Mouse (Mus musculus): ENCODE data around the gene Glud1. TPM values are rescaled to one million over a fixed set of nuclear protein-coding genes. Genes with fewer than 3 reads are reported as not detected.

Glud1 gene
- total and polyA plus RNA-seq, 3 experiments, result 57.1 to 125 (median 92.3) TPM

Other genes starting within 250 kb of the Glud1 start
- gene Anxa8, start 224.7 kb upstream of the Glud1 start, total RNA-seq (2012; rRNA removed), result not detected in 2 replicates
- not detected for gene Anxa8, start 224.7 kb upstream of the Glud1 start, polyA plus RNA-seq (2012; ENCODE audit: insufficient read depth in 1 of 2, insufficient read length in 2 of 2, low read depth in 1 of 2, low replicate concordance in 2 of 2, missing spikeins in 1 of 2)
- gene A630023A22Rik, start 208.0 kb upstream of the Glud1 start, total RNA-seq (2012; rRNA removed), result not detected in 2 replicates
- not detected for gene A630023A22Rik, start 208.0 kb upstream of the Glud1 start, polyA plus RNA-seq (2012; ENCODE audit: insufficient read depth in 1 of 2, insufficient read length in 2 of 2, low read depth in 1 of 2, low replicate concordance in 2 of 2, missing spikeins in 1 of 2)
- not detected in 2 replicates for gene Npy4r, start 158.2 kb upstream of the Glud1 start, total RNA-seq (2012; rRNA removed)
- not detected for gene Npy4r, start 158.2 kb upstream of the Glud1 start, polyA plus RNA-seq (2012; ENCODE audit: insufficient read depth in 1 of 2, insufficient read length in 2 of 2, low read depth in 1 of 2, low replicate concordance in 2 of 2, missing spikeins in 1 of 2)
- gene Gprin2, start 109.1 kb upstream of the Glud1 start, total RNA-seq (2012; rRNA removed), result under 0.01 and 0.03 TPM in 2 replicates
- under 1 TPM in 1 of 2 experiments, not detected in 1; 0.01 TPM for gene Gprin2, start 109.1 kb upstream of the Glud1 start, polyA plus RNA-seq (2012; ENCODE audit: insufficient read depth in 1 of 2, insufficient read length in 2 of 2, low read depth in 1 of 2, low replicate concordance in 2 of 2, missing spikeins in 1 of 2)
- not detected in 2 replicates for gene Syt15, start 91.1 kb upstream of the Glud1 start, total RNA-seq (2012; rRNA removed)
- under 1 TPM in 1 of 2 experiments, not detected in 1; 0.06 TPM for gene Syt15, start 91.1 kb upstream of the Glud1 start, polyA plus RNA-seq (2012; ENCODE audit: insufficient read depth in 1 of 2, insufficient read length in 2 of 2, low read depth in 1 of 2, low replicate concordance in 2 of 2, missing spikeins in 1 of 2)
- 7.9 and 9.2 TPM in 2 replicates for gene Shld2, start 234 bp upstream of the Glud1 start, total RNA-seq (2012; rRNA removed)
- 1 to 10 TPM in 1 of 2 experiments, not detected in 1; 7.0 TPM for gene Shld2, start 234 bp upstream of the Glud1 start, polyA plus RNA-seq (2012; ENCODE audit: insufficient read depth in 1 of 2, insufficient read length in 2 of 2, low read depth in 1 of 2, low replicate concordance in 2 of 2, missing spikeins in 1 of 2)
- not detected in 2 replicates for gene Fam25c, start 44.7 kb downstream of the Glud1 start, total RNA-seq (2012; rRNA removed)
- gene Fam25c, start 44.7 kb downstream of the Glud1 start, polyA plus RNA-seq (2012; ENCODE audit: insufficient read depth in 1 of 2, insufficient read length in 2 of 2, low read depth in 1 of 2, low replicate concordance in 2 of 2, missing spikeins in 1 of 2), result not detected
- not detected in 2 replicates for gene Sncg, start 64.1 kb downstream of the Glud1 start, total RNA-seq (2012; rRNA removed)
- not detected for gene Sncg, start 64.1 kb downstream of the Glud1 start, polyA plus RNA-seq (2012; ENCODE audit: insufficient read depth in 1 of 2, insufficient read length in 2 of 2, low read depth in 1 of 2, low replicate concordance in 2 of 2, missing spikeins in 1 of 2)
- 0.08 TPM in 1 of 2 replicates, not detected in the other for gene Mmrn2, start 64.7 kb downstream of the Glud1 start, total RNA-seq (2012; rRNA removed)
- gene Mmrn2, start 64.7 kb downstream of the Glud1 start, polyA plus RNA-seq (2012; ENCODE audit: insufficient read depth in 1 of 2, insufficient read length in 2 of 2, low read depth in 1 of 2, low replicate concordance in 2 of 2, missing spikeins in 1 of 2), result under 1 TPM in 1 of 2 experiments, not detected in 1; 0.03 TPM
- 3.1 and 3.6 TPM in 2 replicates for gene Bmpr1a, start 192.6 kb downstream of the Glud1 start, total RNA-seq (2012; rRNA removed)
- 1 to 10 TPM in 1 of 2 experiments, not detected in 1; 3.1 TPM for gene Bmpr1a, start 192.6 kb downstream of the Glud1 start, polyA plus RNA-seq (2012; ENCODE audit: insufficient read depth in 1 of 2, insufficient read length in 2 of 2, low read depth in 1 of 2, low replicate concordance in 2 of 2, missing spikeins in 1 of 2)
- not detected in 2 replicates for gene 9230112D13Rik, start 212.1 kb downstream of the Glud1 start, total RNA-seq (2012; rRNA removed)
- gene 9230112D13Rik, start 212.1 kb downstream of the Glud1 start, polyA plus RNA-seq (2012; ENCODE audit: insufficient read depth in 1 of 2, insufficient read length in 2 of 2, low read depth in 1 of 2, low replicate concordance in 2 of 2, missing spikeins in 1 of 2), result not detected